Mouse (Mus musculus) liver, embryonic 14.5 days (tissue): ENCODE data around the gene Cd37. TPM values are rescaled to one million over a fixed set of nuclear protein-coding genes. Genes with fewer than 3 reads are reported as not detected.

Source experiments
- ATAC-seq: fragments of 200-750 bp; cut with Nextera tagmentation; 2 replicates; pipeline ENCODE4 v1.8.0; 2017; ENCODE audit warnings: moderate number of reproducible peaks, mild to moderate bottlenecking, moderate library complexity; ENCODE audit not compliant: insufficient read depth
- DNase-seq, 3 experiments: peaks; one replicate each; pipeline ENCODE4 v3.0.0-alpha.2; 2012 to 2013; ENCODE audit warnings: low read depth in 3 of 3, low spot score in 3 of 3
- H3K27ac ChIP-seq: fragments of 300-500 bp; sonication (generic); 2 replicates; pipeline ENCODE4 v1.5.1; 2014; ENCODE audit warnings: moderate library complexity, mild to moderate bottlenecking, control low read depth, inconsistent platforms
- H3K27me3 ChIP-seq: fragments of 300-500 bp; sonication (generic); 2 replicates; pipeline ENCODE4 v1.6.1; 2014; ENCODE audit warnings: mild to moderate bottlenecking, low read length, moderate library complexity; ENCODE audit not compliant: control insufficient read depth, insufficient read depth
- H3K36me3 ChIP-seq: fragments of 300-500 bp; sonication (generic); replicated peaks from 2 replicates; pipeline ENCODE4 v1.6.1; 2014; ENCODE audit warnings: low read depth; ENCODE audit not compliant: control insufficient read depth, insufficient read depth
- H3K4me1 ChIP-seq, 2 experiments: fragments of 200-500 bp in 1 of 2; fragments of 300-500 bp in 1 of 2; sonication (generic) in 1 of 2; replicated peaks; 2 replicates each; pipeline ENCODE4 v1.6.1; 2012 to 2014; ENCODE audit warnings: antibody characterized with exemption in 1 of 2, inconsistent platforms in 1 of 2, low read length in 1 of 2; ENCODE audit not compliant: control insufficient read depth in 2 of 2, insufficient read depth in 2 of 2
- H3K4me2 ChIP-seq: fragments of 300-500 bp; sonication (generic); 2 replicates; pipeline ENCODE4 v1.6.1; 2014; ENCODE audit warnings: low read depth, mild to moderate bottlenecking, control low read depth, moderate library complexity
- H3K4me3 ChIP-seq, 2 experiments: fragments of 200-500 bp in 1 of 2; fragments of 300-500 bp in 1 of 2; sonication (generic) in 1 of 2; 2 replicates each; pipeline ENCODE4 v1.5.1; 2012 to 2014; ENCODE audit warnings: low read depth in 2 of 2, low read length in 2 of 2, mild to moderate bottlenecking in 2 of 2, control low read depth in 1 of 2, inconsistent platforms in 1 of 2, moderate library complexity in 1 of 2; ENCODE audit not compliant: insufficient read depth in 1 of 2
- H3K9ac ChIP-seq: fragments of 300-500 bp; sonication (generic); replicated peaks from 2 replicates; pipeline ENCODE4 v1.6.1; 2014; ENCODE audit warnings: mild to moderate bottlenecking, control low read depth, moderate library complexity
- H3K9me3 ChIP-seq: fragments of 300-500 bp; sonication (generic); 2 replicates; pipeline ENCODE4 v1.6.1; 2016; ENCODE audit warnings: low read length, mixed read lengths; ENCODE audit not compliant: control insufficient read depth
- CTCF ChIP-seq: IDR thresholded peaks from 2 replicates; pipeline ENCODE4 v1.5.1; 2016; ENCODE audit warnings: antibody characterized with exemption, low read depth, control low read depth
- EP300 ChIP-seq: IDR thresholded peaks from 2 replicates; pipeline ENCODE4 v1.6.1; 2016; ENCODE audit warnings: antibody characterized with exemption, low read depth
- WGBS: fragments of 180-500 bp; shearing (Covaris S2); extraction: QIAGEN DNeasy Blood & Tissue Kit; methylation state at CpG from one replicate; pipeline ENCODE4 v1.1.7; 2014; ENCODE audit not compliant: insufficient replicate concordance; 5-methylcytosine and 5-hydroxymethylcytosine counted together
- polyA plus RNA-seq, 2 experiments: library from polyadenylated mRNA; depleted of rRNA in 1 of 2; stranded (reverse) in 1 of 2; unstranded in 1 of 2; fragments of >200 nt; fragmentation: Nextera tagmentation in 1 of 2; extraction: Ambion mirVana in 1 of 2; gene quantifications; 2 replicates each; pipeline versions ENCODE4 v1.2.1 to v1.2.3; 2012 to 2014

The Cd37 gene
- polyA plus RNA-seq, 2 experiments, result 9.0 to 10.5 TPM

GRCm38 (mm10) chr7:45208260-45208659 lies 30.7 kb downstream of the Cd37 start:
- Histone ChIP-seq H3K27me3 (peaks cover 6% of the 10 kb centered on the region; the same call in 1 of the 2 replicates), H3K4me3 (no peak overlapping the region), H3K4me2 (no peak overlapping the region), H3K9me3 (no peaks in the 10 kb centered on the region), H3K4me1 (peaks cover 13 to 23% of the 10 kb centered on the region in 2 experiments), H3K27ac (no peak overlapping the region), H3K36me3 (no peaks in the 10 kb centered on the region), H3K9ac (no peak overlapping the region)
- DNase-seq, result no peak
- no peak for ATAC-seq
- TF ChIP-seq EP300, result no peak
- peak; percentile 29; the same call in 1 of the 2 replicates for TF ChIP-seq CTCF
- WGBS, result 66% methylated on average over 6 of the region's 6 CpGs

- Histone ChIP-seq H3K27ac (no peak within 1 kb of the TSS), H3K4me3 (peak within 1 kb of the TSS; percentile 47 to 56), H3K9me3 (no peaks in the 10 kb centered on the region), H3K36me3 (no peaks in the 10 kb centered on the region), H3K4me1 (peaks cover 0 to 7% of the 10 kb centered on the region in 2 experiments; a peak in 1 of 4 replicates), H3K9ac (no peak within 1 kb of the TSS; the same call in 1 of the 2 replicates), H3K4me2 (peak within 1 kb of the TSS; percentile 71), H3K27me3 (no peaks in the 10 kb centered on the region)
- ATAC-seq, result peak; percentile 91
- TF ChIP-seq CTCF (0 out of 2 replicates have a peak, but pooled peaks have one; percentile 10), EP300 (no peak)
- peak; percentile 79 to 83 (median 82) for DNase-seq
- 5% methylated on average over 44 of the region's 44 CpGs for WGBS
Observed at GRCm38 (mm10) chr7:45204380-45205143, 34.4 kb downstream of the Cd37 start, which contains the start of gene Ccdc155. Gene Ccdc155 (minus strand): TSS chr7:45204892.

DNA sequence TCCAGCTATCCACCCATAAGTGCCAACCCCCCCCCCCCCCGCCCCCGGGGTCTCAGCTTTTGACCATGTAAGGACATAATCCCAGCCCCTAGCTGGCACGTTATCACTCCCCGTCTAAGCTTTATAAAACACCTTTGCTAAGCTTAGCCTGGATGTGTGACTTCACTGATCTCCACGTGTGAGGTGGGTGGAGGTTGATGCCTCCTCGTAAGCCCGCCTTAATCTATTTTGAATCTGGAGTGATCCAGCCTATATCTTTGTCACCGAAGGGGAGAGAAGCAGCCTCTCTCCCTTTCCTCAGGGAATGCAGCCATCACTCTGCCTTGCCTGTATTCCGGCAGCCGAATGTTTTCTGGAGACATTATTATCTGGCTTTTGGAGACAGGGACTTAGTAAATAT lies 36.3 kb downstream of the Cd37 start:
- Histone ChIP-seq H3K36me3 (no peaks in the 10 kb centered on the region), H3K27me3 (no peaks in the 10 kb centered on the region), H3K4me2 (no peak overlapping the region), H3K4me3 (no peak overlapping the region), H3K4me1 (peaks cover 0 to 7% of the 10 kb centered on the region in 2 experiments; a peak in 1 of 4 replicates), H3K9me3 (no peaks in the 10 kb centered on the region), H3K27ac (no peak overlapping the region), H3K9ac (no peak overlapping the region)
- DNase-seq (no peak), ATAC-seq (no peak)
- TF ChIP-seq CTCF (no peak), EP300 (no peak)
- 48% methylated on average over 10 of the region's 10 CpGs for WGBS

DNA sequence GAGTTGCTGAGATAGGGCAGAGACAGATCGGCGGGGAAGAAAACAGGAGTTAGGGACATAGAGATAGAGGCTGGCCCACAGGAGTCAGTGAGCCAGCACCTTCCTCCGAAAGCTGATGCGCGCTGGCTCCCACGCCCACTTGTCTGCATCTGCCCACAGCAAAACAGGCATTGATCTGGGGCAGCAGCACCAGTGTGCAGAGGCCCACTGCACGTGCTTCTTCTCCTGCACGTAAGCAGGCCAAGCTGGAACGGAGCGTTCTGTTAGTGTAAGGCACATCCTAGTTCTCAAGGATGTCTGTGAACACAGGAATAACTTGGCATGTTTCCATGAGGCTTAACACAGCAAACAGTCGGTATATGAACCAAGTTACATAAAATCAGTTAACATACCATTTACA lies 40.0 kb downstream of the Cd37 start:
- Histone ChIP-seq H3K9me3 (no peaks in the 10 kb centered on the region), H3K27ac (no peak overlapping the region), H3K9ac (no peak overlapping the region), H3K4me3 (no peak overlapping the region), H3K4me2 (no peak overlapping the region), H3K36me3 (no peaks in the 10 kb centered on the region), H3K27me3 (no peaks in the 10 kb centered on the region; the same call in 1 of the 2 replicates), H3K4me1 (no peaks in the 10 kb centered on the region; a peak in 1 of 4 replicates)
- DNase-seq (no peak), ATAC-seq (no peak)
- 73% methylated on average over 11 of the region's 11 CpGs for WGBS
- TF ChIP-seq CTCF (no peak), EP300 (no peak)

DNA sequence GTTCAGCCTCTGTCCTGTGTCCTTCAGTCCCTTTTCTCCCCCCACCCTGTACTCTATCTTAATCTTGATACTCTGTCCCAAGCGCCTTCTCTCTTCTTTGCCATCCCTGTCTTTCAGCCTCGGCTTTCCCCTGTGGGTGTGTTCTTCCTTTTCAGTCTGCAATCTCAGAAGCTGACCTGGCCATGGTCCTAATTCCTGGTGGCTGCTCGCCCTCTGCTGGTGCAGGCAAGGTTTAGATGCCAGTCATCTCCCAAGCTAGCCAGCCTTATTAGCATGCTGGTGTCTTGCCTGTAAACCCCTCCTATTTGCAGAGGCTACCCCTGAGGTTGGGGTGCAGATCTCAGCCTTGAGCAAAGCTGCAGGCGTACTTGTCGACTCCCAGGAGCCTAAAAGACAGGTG lies 40.5 kb downstream of the Cd37 start:
- ATAC-seq, result no peak
- 10% methylated on average over 5 of the region's 5 CpGs for WGBS
- DNase-seq, result peak in 1 of 3 experiments; percentile 26
- Histone ChIP-seq H3K27ac (no peak overlapping the region), H3K27me3 (no peaks in the 10 kb centered on the region; the same call in 1 of the 2 replicates), H3K4me1 (no peaks in the 10 kb centered on the region), H3K36me3 (no peaks in the 10 kb centered on the region), H3K9ac (no peak overlapping the region), H3K4me3 (no peak overlapping the region), H3K4me2 (no peak overlapping the region), H3K9me3 (no peaks in the 10 kb centered on the region)
- TF ChIP-seq CTCF, result peak; percentile 80
- TF ChIP-seq EP300, result no peak
